Mouse (Mus musculus) bone marrow, adult 2 months (tissue): ENCODE measurements around the gene Mtfr1l. TPM values are rescaled to one million over a fixed set of nuclear protein-coding genes. Genes with fewer than 3 reads are reported as not detected.

Source experiments
- H3K27ac ChIP-seq: fragments of 200-500 bp; 2 replicates; pipeline ENCODE4 v1.5.1; 2012; ENCODE audit warnings: low read depth, mild to moderate bottlenecking, control low read depth, inconsistent platforms, low read length; ENCODE audit not compliant: control insufficient read depth, poor library complexity, insufficient read depth
- H3K4me1 ChIP-seq: fragments of 200-500 bp; 2 replicates; pipeline ENCODE4 v1.6.1; 2011; ENCODE audit warnings: low read length; ENCODE audit not compliant: control insufficient read depth, insufficient read depth
- H3K4me3 ChIP-seq: fragments of 200-500 bp; replicated peaks from 2 replicates; pipeline ENCODE3; 2011; ENCODE audit warnings: mild to moderate bottlenecking, low read depth, low read length, control low read depth; ENCODE audit not compliant: control insufficient read depth
- CTCF ChIP-seq: fragments of 200-500 bp; IDR thresholded peaks from 2 replicates; pipeline ENCODE4 v1.5.1; 2011; ENCODE audit warnings: low read length, control low read depth; ENCODE audit not compliant: control insufficient read depth, insufficient read depth
- POLR2A ChIP-seq: fragments of 200-500 bp; IDR thresholded peaks from 2 replicates; pipeline ENCODE4 v1.6.1; 2011; ENCODE audit warnings: low read depth, mild to moderate bottlenecking, control low read depth, low read length, borderline replicate concordance; ENCODE audit not compliant: control insufficient read depth
- WGBS: fragments of 180-500 bp; shearing (Covaris S2); methylation state at CpG from one replicate; pipeline ENCODE4 v1.1.7; 2018; 5-methylcytosine and 5-hydroxymethylcytosine counted together
- polyA plus RNA-seq: library from polyadenylated mRNA; stranded (reverse); fragments of >200 nt; gene quantifications from 2 replicates; pipeline ENCODE4 v1.2.4, GENCODE M21; 2011; ENCODE audit warnings: low replicate concordance; ENCODE audit not compliant: missing spikeins, insufficient read depth, insufficient read length

Mtfr1l gene
- 35.3 and 57.2 TPM in 2 replicates for polyA plus RNA-seq

GRCm38 (mm10) chr4:134534932-134535786 is at the start of gene Mtfr1l:
TSS of gene Mtfr1l (minus strand) at chr4:134535387.
- TF ChIP-seq POLR2A: peak; percentile 38; the same call in 1 of the 2 replicates
- no peak for TF ChIP-seq CTCF
- WGBS: under 1% methylated on average over 71 of the region's 71 CpGs
- Histone ChIP-seq H3K27ac (peak within 1 kb of the TSS; percentile 91), H3K4me3 (peak within 1 kb of the TSS; percentile 90), H3K4me1 (peaks cover 2% of the 10 kb centered on the region)

- TF ChIP-seq POLR2A: no peak
- TF ChIP-seq CTCF: peak; percentile 77
- peaks cover 5% of the 10 kb centered on the region; the same call in 1 of the 2 replicates for H3K4me1 ChIP-seq
- WGBS: 40% methylated on average over 3 of the region's 3 CpGs
- H3K27ac ChIP-seq: no peak overlapping the region
- no peak overlapping the region for H3K4me3 ChIP-seq
Measured at GRCm38 (mm10) chr4:134583513-134583912, 48.3 kb upstream of the Mtfr1l start.

- no peak overlapping the region for H3K4me3 ChIP-seq
- peaks cover 2% of the 10 kb centered on the region; the same call in 1 of the 2 replicates for H3K4me1 ChIP-seq
- TF ChIP-seq POLR2A (no peak), CTCF (no peak)
- WGBS: 84% methylated on average over 8 of the region's 8 CpGs
- no peak overlapping the region for H3K27ac ChIP-seq
Measured at GRCm38 (mm10) chr4:134581365-134581764, 46.2 kb upstream of the Mtfr1l start.

GRCm38 (mm10) chr4:134580351-134581148 is 45.4 kb upstream of the Mtfr1l start:
- Histone ChIP-seq H3K4me3 (no peak overlapping the region), H3K27ac (no peak overlapping the region), H3K4me1 (no peaks in the 10 kb centered on the region)
- 82% methylated on average over 15 of the region's 15 CpGs for WGBS
- TF ChIP-seq CTCF (no peak), POLR2A (no peak)

- Histone ChIP-seq H3K4me1 (no peaks in the 10 kb centered on the region), H3K4me3 (no peak overlapping the region), H3K27ac (no peak overlapping the region)
- WGBS: 52% methylated on average over 5 of the region's 5 CpGs
- no peak for TF ChIP-seq POLR2A
- TF ChIP-seq CTCF: no peak
Measured at GRCm38 (mm10) chr4:134579620-134580019, 44.4 kb upstream of the Mtfr1l start.

- Histone ChIP-seq H3K27ac (no peak overlapping the region), H3K4me3 (no peak overlapping the region), H3K4me1 (no peaks in the 10 kb centered on the region)
- WGBS: 58% methylated on average over 11 of the region's 11 CpGs
- TF ChIP-seq POLR2A: no peak
- TF ChIP-seq CTCF: no peak
Measured at GRCm38 (mm10) chr4:134579212-134579611, 44.0 kb upstream of the Mtfr1l start.

GRCm38 (mm10) chr4:134578407-134578806 is 43.2 kb upstream of the Mtfr1l start:
- Histone ChIP-seq H3K4me1 (no peaks in the 10 kb centered on the region), H3K4me3 (no peak overlapping the region), H3K27ac (no peak overlapping the region)
- TF ChIP-seq CTCF (no peak), POLR2A (no peak)
- WGBS: 62% methylated on average over 5 of the region's 5 CpGs

- TF ChIP-seq CTCF: no peak
- no peak for TF ChIP-seq POLR2A
- WGBS: 80% methylated on average over 2 of the region's 2 CpGs
- Histone ChIP-seq H3K27ac (no peak overlapping the region), H3K4me3 (no peak overlapping the region), H3K4me1 (no peaks in the 10 kb centered on the region)
Measured at GRCm38 (mm10) chr4:134577281-134577680, 42.1 kb upstream of the Mtfr1l start.
